Mouse (Mus musculus): ENCODE measurements around the gene Mcm8. TPM values are rescaled to one million over a fixed set of nuclear protein-coding genes. Genes with fewer than 3 reads are reported as not detected.

Mcm8 gene
- polyA plus RNA-seq, 1 experiment from 2014 or later = 2.4 TPM

DNA sequence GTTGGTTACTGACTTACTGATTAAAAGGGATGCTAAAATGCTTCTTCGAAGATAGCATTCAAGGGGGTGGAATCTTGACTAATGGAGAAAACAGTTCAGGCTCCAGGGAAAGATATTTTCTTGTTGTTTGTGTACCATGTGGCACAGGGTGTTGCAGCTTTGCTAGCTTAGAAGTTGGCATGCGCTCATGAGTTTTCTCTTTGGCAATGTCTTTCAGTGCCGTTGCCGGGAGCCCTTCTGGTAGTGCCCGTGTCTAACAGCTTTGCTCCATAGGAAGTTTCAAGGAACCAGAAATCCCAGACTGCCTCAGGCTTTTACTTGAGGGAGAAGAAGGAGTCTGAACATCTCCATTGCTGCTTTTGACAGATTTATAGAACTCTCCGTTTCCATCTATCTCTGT lies 33.2 kb downstream of the Mcm8 start:
- H3K27me3 ChIP-seq (replicated peaks; ENCODE audit: insufficient read depth, low read length) = no peaks in the 10 kb centered on the region
- ATAC-seq (no peak), DNase-seq (ENCODE audit: low spot score) (no peak)
- H3K9me3 ChIP-seq (ENCODE audit: low read length) = no peaks in the 10 kb centered on the region
- 92% methylated on average over 6 of the region's 6 CpGs for WGBS
- no peak overlapping the region for H3K4me3 ChIP-seq (ENCODE audit: low read depth, low read length)
- H3K4me2 ChIP-seq (replicated peaks; ENCODE audit: low read depth, low read length) = no peak overlapping the region
- no peak for TF ChIP-seq EP300 (IDR thresholded peaks at IDR 0.05)
- no peak for TF ChIP-seq CTCF (IDR thresholded peaks at IDR 0.05)
- no peak overlapping the region for H3K9ac ChIP-seq (replicated peaks; ENCODE audit: low read depth)
- H3K27ac ChIP-seq (ENCODE audit: low read length) = no peak overlapping the region
- H3K4me1 ChIP-seq (ENCODE audit: insufficient read depth, low read depth, low read length) = peaks cover 8% of the 10 kb centered on the region; the same call in 1 of the 2 replicates
- H3K36me3 ChIP-seq (ENCODE audit: insufficient read depth, low read length) = 0 out of 2 replicates have a peak, but pooled peaks cover 3% of the 10 kb centered on the region

DNA sequence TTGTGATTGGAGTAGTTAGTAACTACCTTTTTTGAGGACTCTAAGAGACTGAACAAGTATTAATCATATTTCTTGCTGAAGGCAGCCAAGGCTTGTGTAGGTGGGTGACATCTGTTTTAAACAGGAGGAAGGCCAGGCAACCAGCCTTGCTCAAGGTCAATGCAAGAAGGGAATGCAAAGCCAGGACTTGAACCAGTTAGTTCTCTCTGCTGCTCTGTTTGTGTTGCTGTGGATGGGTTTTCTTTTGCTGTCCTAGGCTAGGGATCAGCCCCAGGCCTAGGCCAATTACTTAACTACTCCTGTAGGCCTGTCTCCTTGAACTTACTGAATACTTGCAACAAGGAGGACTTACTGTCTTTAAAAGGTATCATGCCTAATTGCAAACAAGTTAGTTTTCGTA lies 37.1 kb downstream of the Mcm8 start:
- WGBS = 89% methylated on average over 1 of the region's 1 CpGs
- ATAC-seq = no peak
- TF ChIP-seq CTCF (IDR thresholded peaks at IDR 0.05) = no peak
- TF ChIP-seq EP300 (IDR thresholded peaks at IDR 0.05) = no peak
- no peak for DNase-seq (ENCODE audit: low spot score)
- Histone ChIP-seq H3K9me3 (ENCODE audit: low read length) (no peaks in the 10 kb centered on the region), H3K27me3 (replicated peaks; ENCODE audit: insufficient read depth, low read length) (no peaks in the 10 kb centered on the region), H3K9ac (replicated peaks; ENCODE audit: low read depth) (no peak overlapping the region), H3K4me3 (ENCODE audit: low read depth, low read length) (no peak overlapping the region), H3K4me1 (ENCODE audit: insufficient read depth, low read depth, low read length) (no peaks in the 10 kb centered on the region; the same call in 1 of the 2 replicates), H3K36me3 (ENCODE audit: insufficient read depth, low read length) (0 out of 2 replicates have a peak, but pooled peaks cover 3% of the 10 kb centered on the region), H3K27ac (ENCODE audit: low read length) (no peak overlapping the region), H3K4me2 (replicated peaks; ENCODE audit: low read depth, low read length) (no peak overlapping the region)

DNA sequence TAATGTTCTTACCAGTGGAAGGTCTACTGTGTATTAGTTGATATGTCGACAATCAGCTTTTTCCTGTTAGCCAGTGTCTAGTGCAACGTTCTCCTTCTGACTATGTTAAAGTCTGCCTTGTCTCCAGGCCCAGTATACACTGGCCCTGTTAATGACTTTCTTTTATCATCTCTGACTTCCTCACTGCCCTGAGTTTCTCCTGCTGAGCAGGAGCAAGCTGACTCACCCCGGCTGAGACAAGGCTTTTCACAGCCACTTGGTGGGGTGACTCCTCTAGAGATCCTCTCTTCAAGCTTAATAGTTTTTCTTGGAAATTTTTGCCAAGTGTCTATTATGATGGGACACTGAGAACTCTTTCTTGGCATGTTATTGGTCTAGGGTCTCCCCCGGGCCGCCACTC lies 40.4 kb downstream of the Mcm8 start:
- H3K9me3 ChIP-seq (ENCODE audit: low read length) = no peaks in the 10 kb centered on the region
- no peaks in the 10 kb centered on the region for H3K27me3 ChIP-seq (replicated peaks; ENCODE audit: insufficient read depth, low read length)
- no peak overlapping the region for H3K9ac ChIP-seq (replicated peaks; ENCODE audit: low read depth)
- WGBS = 77% methylated on average over 5 of the region's 5 CpGs
- 0 out of 2 replicates have a peak, but pooled peaks cover 3% of the 10 kb centered on the region for H3K36me3 ChIP-seq (ENCODE audit: insufficient read depth, low read length)
- no peak for TF ChIP-seq EP300 (IDR thresholded peaks at IDR 0.05)
- TF ChIP-seq CTCF (IDR thresholded peaks at IDR 0.05) = no peak
- no peak overlapping the region for H3K4me3 ChIP-seq (ENCODE audit: low read depth, low read length)
- H3K4me2 ChIP-seq (replicated peaks; ENCODE audit: low read depth, low read length) = no peak overlapping the region
- no peak overlapping the region for H3K27ac ChIP-seq (ENCODE audit: low read length)
- ATAC-seq (no peak), DNase-seq (ENCODE audit: low spot score) (no peak)
- no peaks in the 10 kb centered on the region for H3K4me1 ChIP-seq (ENCODE audit: insufficient read depth, low read depth, low read length)

DNA sequence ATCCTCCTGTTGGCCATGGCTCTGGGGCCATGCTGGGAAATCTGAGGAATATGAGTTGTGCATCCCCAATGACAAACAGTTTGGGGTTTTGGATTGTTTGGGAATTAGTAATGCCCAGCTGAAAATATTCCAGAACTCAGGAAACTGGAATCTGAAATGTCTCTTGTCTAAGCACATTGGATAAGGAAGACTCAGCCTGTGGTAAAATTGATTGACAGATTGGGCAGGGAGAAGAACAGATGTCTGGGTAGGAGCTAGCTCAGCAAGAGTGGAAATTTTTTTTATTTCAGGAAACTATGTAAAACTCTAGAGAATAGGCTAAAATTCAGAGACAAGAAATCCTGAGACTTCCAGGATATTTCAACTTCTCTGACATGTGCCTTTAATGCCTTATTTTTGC lies 44.5 kb downstream of the Mcm8 start:
- no peaks in the 10 kb centered on the region for H3K27me3 ChIP-seq (replicated peaks; ENCODE audit: insufficient read depth, low read length)
- no peak overlapping the region for H3K4me2 ChIP-seq (replicated peaks; ENCODE audit: low read depth, low read length)
- ATAC-seq = no peak
- TF ChIP-seq EP300 (IDR thresholded peaks at IDR 0.05) (no peak), CTCF (IDR thresholded peaks at IDR 0.05) (no peak)
- DNase-seq (ENCODE audit: low spot score) = no peak
- no peak overlapping the region for H3K4me3 ChIP-seq (ENCODE audit: low read depth, low read length)
- no peak overlapping the region for H3K27ac ChIP-seq (ENCODE audit: low read length)
- no peaks in the 10 kb centered on the region for H3K4me1 ChIP-seq (ENCODE audit: insufficient read depth, low read depth, low read length)
- no peaks in the 10 kb centered on the region for H3K9me3 ChIP-seq (ENCODE audit: low read length)
- H3K36me3 ChIP-seq (ENCODE audit: insufficient read depth, low read length) = peaks cover 9% of the 10 kb centered on the region; the same call in 1 of the 2 replicates
- no peak overlapping the region for H3K9ac ChIP-seq (replicated peaks; ENCODE audit: low read depth)

DNA sequence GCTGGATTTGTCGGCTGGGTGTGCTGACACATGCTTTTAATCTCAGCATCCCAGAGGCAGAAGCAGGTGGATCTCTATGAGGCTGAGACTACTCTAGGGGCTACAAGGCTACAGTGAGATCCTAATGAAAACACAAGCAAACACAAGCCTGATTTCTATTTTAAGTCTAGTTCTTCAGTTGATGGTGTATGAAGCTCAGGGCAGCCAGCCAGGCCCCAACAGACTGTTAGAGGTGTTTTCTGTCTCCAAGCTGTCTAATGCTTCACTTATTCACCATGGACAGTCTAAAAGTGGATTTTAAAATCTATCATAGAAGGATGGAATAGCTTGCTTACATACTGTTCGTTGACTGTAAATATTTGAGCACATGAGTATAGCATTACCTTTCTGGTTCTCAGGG lies 45.5 kb downstream of the Mcm8 start:
- Histone ChIP-seq H3K27me3 (replicated peaks; ENCODE audit: insufficient read depth, low read length) (no peaks in the 10 kb centered on the region), H3K4me1 (ENCODE audit: insufficient read depth, low read depth, low read length) (no peaks in the 10 kb centered on the region), H3K27ac (ENCODE audit: low read length) (no peak overlapping the region), H3K4me2 (replicated peaks; ENCODE audit: low read depth, low read length) (no peak overlapping the region), H3K4me3 (ENCODE audit: low read depth, low read length) (no peak overlapping the region), H3K36me3 (ENCODE audit: insufficient read depth, low read length) (peaks cover 12% of the 10 kb centered on the region; the same call in 1 of the 2 replicates), H3K9ac (replicated peaks; ENCODE audit: low read depth) (no peak overlapping the region), H3K9me3 (ENCODE audit: low read length) (no peaks in the 10 kb centered on the region)
- TF ChIP-seq CTCF (IDR thresholded peaks at IDR 0.05) (no peak), EP300 (IDR thresholded peaks at IDR 0.05) (no peak)
- ATAC-seq (no peak), DNase-seq (ENCODE audit: low spot score) (no peak)
- 93% methylated on average over 2 of the region's 2 CpGs for WGBS

DNA sequence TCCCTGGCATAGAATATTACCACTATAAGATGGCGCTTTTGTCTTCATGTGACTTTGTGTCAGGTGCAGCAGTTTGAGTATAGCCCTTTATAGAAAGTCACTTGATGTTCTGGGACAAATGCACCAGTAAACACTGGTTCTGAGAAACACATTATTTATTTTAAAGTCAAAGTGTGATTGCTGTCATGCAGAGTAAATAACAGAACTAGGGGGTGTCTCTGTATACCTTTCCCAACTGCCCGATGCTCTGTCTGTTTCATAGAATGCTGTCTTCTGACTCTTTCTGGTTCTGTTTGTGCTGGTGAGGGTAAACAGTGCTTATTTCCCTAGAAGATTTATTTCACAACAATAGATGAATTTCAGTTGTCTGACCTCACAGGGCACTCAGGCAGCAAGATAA lies 47.4 kb downstream of the Mcm8 start:
- no peak overlapping the region for H3K27ac ChIP-seq (ENCODE audit: low read length)
- H3K4me2 ChIP-seq (replicated peaks; ENCODE audit: low read depth, low read length) = no peak overlapping the region
- DNase-seq (ENCODE audit: low spot score) (no peak), ATAC-seq (no peak)
- no peak overlapping the region for H3K9ac ChIP-seq (replicated peaks; ENCODE audit: low read depth)
- H3K4me3 ChIP-seq (ENCODE audit: low read depth, low read length) = no peak overlapping the region
- no peaks in the 10 kb centered on the region for H3K4me1 ChIP-seq (ENCODE audit: insufficient read depth, low read depth, low read length)
- H3K9me3 ChIP-seq (ENCODE audit: low read length) = no peaks in the 10 kb centered on the region
- peaks cover 15% of the 10 kb centered on the region; the same call in 1 of the 2 replicates for H3K36me3 ChIP-seq (ENCODE audit: insufficient read depth, low read length)
- whole genome bisulfite sequencing = 84% methylated on average over 2 of the region's 2 CpGs
- no peaks in the 10 kb centered on the region for H3K27me3 ChIP-seq (replicated peaks; ENCODE audit: insufficient read depth, low read length)
- TF ChIP-seq EP300 (IDR thresholded peaks at IDR 0.05) = no peak
- no peak for TF ChIP-seq CTCF (IDR thresholded peaks at IDR 0.05)

DNA sequence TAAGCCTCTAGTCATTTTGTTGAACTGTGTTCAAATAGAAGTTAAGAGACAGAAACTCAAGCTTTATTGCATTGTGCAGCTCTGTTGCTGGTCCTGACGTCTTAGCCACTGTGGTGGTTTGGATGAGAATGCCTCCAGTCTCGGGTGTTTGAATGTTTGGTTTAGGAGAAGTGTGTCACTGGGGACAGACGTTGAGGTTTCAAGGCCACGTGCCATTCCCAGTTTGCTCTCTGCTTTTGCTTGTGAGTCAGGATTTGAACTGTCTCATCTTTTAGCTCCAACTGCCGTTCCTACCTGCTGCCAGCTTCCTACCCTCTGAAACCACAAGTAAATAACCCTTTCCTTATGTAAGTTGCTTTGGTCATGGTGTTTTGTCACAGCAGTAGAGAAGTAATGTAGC lies 51.6 kb downstream of the Mcm8 start:
- H3K27ac ChIP-seq (ENCODE audit: low read length) = no peak overlapping the region
- 66% methylated on average over 5 of the region's 5 CpGs for WGBS
- H3K4me2 ChIP-seq (replicated peaks; ENCODE audit: low read depth, low read length) = no peak overlapping the region
- DNase-seq (ENCODE audit: low spot score) (no peak), ATAC-seq (no peak)
- TF ChIP-seq EP300 (IDR thresholded peaks at IDR 0.05) (no peak), CTCF (IDR thresholded peaks at IDR 0.05) (no peak)
- no peaks in the 10 kb centered on the region for H3K9me3 ChIP-seq (ENCODE audit: low read length)
- no peaks in the 10 kb centered on the region for H3K4me1 ChIP-seq (ENCODE audit: insufficient read depth, low read depth, low read length)
- no peaks in the 10 kb centered on the region for H3K27me3 ChIP-seq (replicated peaks; ENCODE audit: insufficient read depth, low read length)
- no peak overlapping the region for H3K4me3 ChIP-seq (ENCODE audit: low read depth, low read length)
- H3K36me3 ChIP-seq (ENCODE audit: insufficient read depth, low read length) = peaks cover 15% of the 10 kb centered on the region; the same call in 1 of the 2 replicates
- no peak overlapping the region for H3K9ac ChIP-seq (replicated peaks; ENCODE audit: low read depth)
